Mouse (Mus musculus) ES-Bruce4 (cell line): Measurements from ENCODE around the gene Gm36864.

Experiments
- CTCF ChIP-seq: IDR thresholded peaks from one replicate; pipeline ENCODE4 v1.8.1; 2011; ENCODE audit warnings: low read depth, low read length
- EP300 ChIP-seq: IDR thresholded peaks from 2 replicates; pipeline ENCODE4 v1.6.1; 2011; ENCODE audit warnings: low read depth, low read length; ENCODE audit not compliant: insufficient read depth
- POLR2A ChIP-seq: IDR thresholded peaks from one replicate; pipeline ENCODE4 v1.8.1; 2011; ENCODE audit warnings: low read length; ENCODE audit not compliant: insufficient read depth

- no peak for TF ChIP-seq CTCF
- TF ChIP-seq EP300: peak; percentile 74
- TF ChIP-seq POLR2A: no peak
Observed at GRCm38 (mm10) chr7:44291418-44291817, 55.4 kb downstream of the Gm36864 start.
